Mouse (Mus musculus) kidney, postnatal 0 days (tissue): ENCODE data around the gene Grb2. TPM values are rescaled to one million over a fixed set of nuclear protein-coding genes. Genes with fewer than 3 reads are reported as not detected.

ENCODE experiments used
- ATAC-seq: fragments of 200-750 bp; cut with Nextera tagmentation; replicated peaks from 2 replicates; pipeline ENCODE4 v1.8.0; 2017; ENCODE audit warnings: low read depth, moderate number of reproducible peaks, moderate TSS enrichment, moderate library complexity; ENCODE audit not compliant: low FRiP score
- DNase-seq: peaks from one replicate; pipeline ENCODE4 v3.0.0-alpha.2; 2016; ENCODE audit warnings: low spot score
- H3K27ac ChIP-seq: fragments of 300-500 bp; sonication (generic); 2 replicates; pipeline ENCODE4 v1.5.1; 2014; ENCODE audit warnings: mild to moderate bottlenecking
- H3K27me3 ChIP-seq: fragments of 300-500 bp; sonication (generic); 2 replicates; pipeline ENCODE4 v1.6.1; 2014; ENCODE audit warnings: low read length, mixed read lengths; ENCODE audit not compliant: insufficient read depth
- H3K36me3 ChIP-seq: fragments of 300-500 bp; sonication (generic); 2 replicates; pipeline ENCODE4 v1.6.1; 2014; ENCODE audit warnings: low read length, mixed read lengths; ENCODE audit not compliant: insufficient read depth
- H3K4me1 ChIP-seq: fragments of 300-500 bp; sonication (generic); replicated peaks from 2 replicates; pipeline ENCODE4 v1.6.1; 2014; ENCODE audit warnings: antibody characterized with exemption, low read length, mixed read lengths; ENCODE audit not compliant: insufficient read depth
- H3K4me2 ChIP-seq: fragments of 300-500 bp; sonication (generic); 2 replicates; pipeline ENCODE4 v1.6.1; 2014; ENCODE audit warnings: mild to moderate bottlenecking, low read length, moderate library complexity, mixed read lengths
- H3K4me3 ChIP-seq: fragments of 300-500 bp; sonication (generic); replicated peaks from 2 replicates; pipeline ENCODE4 v1.5.1; 2014; ENCODE audit warnings: low read depth, low read length
- H3K9ac ChIP-seq: fragments of 300-500 bp; sonication (generic); 2 replicates; pipeline ENCODE4 v1.6.1; 2014; ENCODE audit warnings: low read depth, low read length
- H3K9me3 ChIP-seq: fragments of 300-500 bp; sonication (generic); replicated peaks from 2 replicates; pipeline ENCODE4 v1.6.1; 2016; ENCODE audit warnings: low read length, inconsistent platforms, mixed read lengths
- CTCF ChIP-seq: IDR thresholded peaks from 2 replicates; pipeline ENCODE4 v1.5.1; 2016; ENCODE audit warnings: antibody characterized with exemption, low read depth, mild to moderate bottlenecking, moderate library complexity
- WGBS: fragments of 180-500 bp; shearing (Covaris S2); extraction: QIAGEN DNeasy Blood & Tissue Kit; methylation state at CpG from one replicate; pipeline ENCODE4 v1.1.7; 2014; 5-methylcytosine and 5-hydroxymethylcytosine counted together
- polyA plus RNA-seq: library from polyadenylated mRNA; unstranded; fragments of >200 nt; fragmentation: Nextera tagmentation; extraction: Ambion mirVana; gene quantifications from 2 replicates; pipeline ENCODE4 v1.2.1, GENCODE M21; 2015

Gene Grb2
- polyA plus RNA-seq, 1 experiment from 2014 or later: 69.9 TPM

GRCm38 (mm10) chr11:115635041-115635440 lies 73.4 kb downstream of the Grb2 start:
- 86% methylated on average over 8 of the region's 8 CpGs for WGBS
- Histone ChIP-seq H3K9me3 (no peaks in the 10 kb centered on the region), H3K27me3 (no peaks in the 10 kb centered on the region), H3K27ac (no peak overlapping the region), H3K9ac (no peak overlapping the region), H3K36me3 (no peaks in the 10 kb centered on the region), H3K4me3 (no peak overlapping the region), H3K4me1 (no peaks in the 10 kb centered on the region), H3K4me2 (no peak overlapping the region)
- TF ChIP-seq CTCF: no peak
- no peak for DNase-seq
- ATAC-seq: no peak

- 64% methylated on average over 4 of the region's 4 CpGs for WGBS
- Histone ChIP-seq H3K4me1 (no peaks in the 10 kb centered on the region), H3K9me3 (no peaks in the 10 kb centered on the region), H3K4me3 (no peak overlapping the region), H3K4me2 (no peak overlapping the region), H3K36me3 (no peaks in the 10 kb centered on the region), H3K27me3 (no peaks in the 10 kb centered on the region), H3K9ac (no peak overlapping the region), H3K27ac (no peak overlapping the region)
- ATAC-seq: no peak
- TF ChIP-seq CTCF: no peak
- peak; percentile 68 for DNase-seq
Observed at GRCm38 (mm10) chr11:115634109-115634508, 74.3 kb downstream of the Grb2 start.

GRCm38 (mm10) chr11:115632862-115633261 lies 75.5 kb downstream of the Grb2 start:
- H3K36me3 ChIP-seq: no peaks in the 10 kb centered on the region
- WGBS: 87% methylated on average over 10 of the region's 10 CpGs

GRCm38 (mm10) chr11:115632247-115632646 lies 76.2 kb downstream of the Grb2 start:
- 79% methylated on average over 7 of the region's 7 CpGs for whole genome bisulfite sequencing

More at GRCm38 (mm10) chr11:115632862-115633261, 75.5 kb downstream of the Grb2 start:
- TF ChIP-seq CTCF: no peak
- Histone ChIP-seq H3K27ac (no peak overlapping the region), H3K4me3 (no peak overlapping the region), H3K9me3 (no peaks in the 10 kb centered on the region), H3K27me3 (no peaks in the 10 kb centered on the region), H3K9ac (no peak overlapping the region), H3K4me1 (no peaks in the 10 kb centered on the region), H3K4me2 (no peak overlapping the region)
- DNase-seq (no peak), ATAC-seq (no peak)

GRCm38 (mm10) chr11:115631505-115631890 lies 76.9 kb downstream of the Grb2 start:
- H3K4me1 ChIP-seq: no peaks in the 10 kb centered on the region
- TF ChIP-seq CTCF: peak; percentile 70
- 24% methylated on average over 3 of the region's 3 CpGs for WGBS
- no peaks in the 10 kb centered on the region for H3K27me3 ChIP-seq
- no peaks in the 10 kb centered on the region for H3K9me3 ChIP-seq
- no peaks in the 10 kb centered on the region for H3K36me3 ChIP-seq
- H3K4me3 ChIP-seq: no peak overlapping the region
- H3K9ac ChIP-seq: no peak overlapping the region
- DNase-seq (peak; percentile 58), ATAC-seq (no peak)
- H3K27ac ChIP-seq: no peak overlapping the region
- no peak overlapping the region for H3K4me2 ChIP-seq

More at GRCm38 (mm10) chr11:115632247-115632646, 76.2 kb downstream of the Grb2 start:
- Histone ChIP-seq H3K36me3 (no peaks in the 10 kb centered on the region), H3K27ac (no peak overlapping the region), H3K4me3 (no peak overlapping the region), H3K4me1 (no peaks in the 10 kb centered on the region), H3K27me3 (no peaks in the 10 kb centered on the region), H3K4me2 (no peak overlapping the region), H3K9me3 (no peaks in the 10 kb centered on the region), H3K9ac (no peak overlapping the region)
- no peak for TF ChIP-seq CTCF
- ATAC-seq (no peak), DNase-seq (no peak)

- no peak overlapping the region for H3K4me3 ChIP-seq
- H3K36me3 ChIP-seq: no peaks in the 10 kb centered on the region
- no peak overlapping the region for H3K9ac ChIP-seq
- WGBS: 49% methylated on average over 16 of the region's 16 CpGs
- TF ChIP-seq CTCF: no peak
- DNase-seq: peak; percentile 51
- no peak overlapping the region for H3K27ac ChIP-seq
- no peaks in the 10 kb centered on the region for H3K9me3 ChIP-seq
- no peaks in the 10 kb centered on the region for H3K4me1 ChIP-seq
- ATAC-seq: no peak
- H3K27me3 ChIP-seq: no peaks in the 10 kb centered on the region
- no peak overlapping the region for H3K4me2 ChIP-seq
Observed at GRCm38 (mm10) chr11:115630532-115631504, 77.6 kb downstream of the Grb2 start.
